Mouse (Mus musculus) ES-E14 (cell line): ENCODE measurements at regions not wholly inside any gene's neighbourhood (a gene's known extent, or its start where the extent isn't known, plus 50 kb on each side); places are given as distances from the start of the nearest gene placed in this dataset.

ENCODE experiments used
- DNase-seq: peaks from one replicate; pipeline ENCODE4 v3.0.0-alpha.2; 2013; ENCODE audit warnings: low read depth, low spot score
- H3K27ac ChIP-seq: 2 replicates; pipeline ENCODE4 v1.5.1; 2012; ENCODE audit warnings: low read depth, mild to moderate bottlenecking, low read length, moderate library complexity, mixed read lengths; ENCODE audit not compliant: poor library complexity, insufficient read depth, severe bottlenecking
- H3K36me3 ChIP-seq: 2 replicates; pipeline ENCODE4 v1.6.1; 2012; ENCODE audit warnings: mild to moderate bottlenecking, low read length, moderate library complexity, mixed read lengths; ENCODE audit not compliant: control insufficient read depth, poor library complexity, insufficient read depth, severe bottlenecking
- H3K4me1 ChIP-seq, 2 experiments: fragments of 150-350 bp in 1 of 2; sonication (generic) in 1 of 2; 2 replicates each; pipeline ENCODE4 v1.6.1; 2012; ENCODE audit warnings: low read length in 2 of 2, mild to moderate bottlenecking in 1 of 2, mixed read lengths in 1 of 2; ENCODE audit not compliant: control insufficient read depth in 2 of 2, insufficient read depth in 2 of 2, poor library complexity in 1 of 2
- H3K4me3 ChIP-seq, 2 experiments: fragments of 150-350 bp in 1 of 2; sonication (generic) in 1 of 2; 2 replicates each; pipeline ENCODE4 v1.5.1; 2012; ENCODE audit warnings: low read length in 2 of 2, low read depth in 1 of 2, mild to moderate bottlenecking in 1 of 2, mixed read lengths in 1 of 2; ENCODE audit not compliant: insufficient read depth in 1 of 2, poor library complexity in 1 of 2, severe bottlenecking in 1 of 2
- H3K9ac ChIP-seq: 2 replicates; pipeline ENCODE4 v1.6.1; 2012; ENCODE audit warnings: low read depth, mild to moderate bottlenecking, low read length, mixed read lengths; ENCODE audit not compliant: poor library complexity, insufficient read depth, severe bottlenecking
- H3K9me3 ChIP-seq: fragments of 150-350 bp; sonication (generic); 2 replicates; pipeline ENCODE4 v1.6.1; 2012; ENCODE audit warnings: low read depth, mild to moderate bottlenecking, low read length; ENCODE audit not compliant: control insufficient read depth, insufficient read depth
- CHD2 ChIP-seq: IDR thresholded peaks from 2 replicates; pipeline ENCODE4 v1.6.1; 2014; ENCODE audit warnings: mild to moderate bottlenecking, low read depth, low read length, inconsistent platforms
- HCFC1 ChIP-seq: IDR thresholded peaks from 2 replicates; pipeline ENCODE4 v1.6.1; 2012; ENCODE audit warnings: low read length, inconsistent platforms, borderline replicate concordance; ENCODE audit not compliant: insufficient read depth
- MAFK ChIP-seq: IDR thresholded peaks from 2 replicates; pipeline ENCODE4 v1.6.1; 2014; ENCODE audit warnings: mild to moderate bottlenecking, low read depth, low read length, inconsistent platforms; ENCODE audit not compliant: insufficient read depth
- ZC3H11A ChIP-seq: IDR thresholded peaks from 2 replicates; pipeline ENCODE4 v1.6.1; 2012; ENCODE audit warnings: low read depth, mild to moderate bottlenecking, inconsistent platforms, low read length, borderline replicate concordance
- ZNF384 ChIP-seq: IDR thresholded peaks from 2 replicates; pipeline ENCODE4 v1.6.1; 2012; ENCODE audit warnings: low read depth, low read length, inconsistent platforms
- in situ Hi-C, 2 experiments: fragments of 600-800 bp; cut with MboI; formaldehyde crosslinking; loops; one replicate each; pipeline ENCODE4 v1.15.1; 2025; ENCODE audit warnings: low sequenced_read_pairs in 2 of 2, inconsistent platforms in 1 of 2; ENCODE audit not compliant: unreplicated experiment in 2 of 2

DNA sequence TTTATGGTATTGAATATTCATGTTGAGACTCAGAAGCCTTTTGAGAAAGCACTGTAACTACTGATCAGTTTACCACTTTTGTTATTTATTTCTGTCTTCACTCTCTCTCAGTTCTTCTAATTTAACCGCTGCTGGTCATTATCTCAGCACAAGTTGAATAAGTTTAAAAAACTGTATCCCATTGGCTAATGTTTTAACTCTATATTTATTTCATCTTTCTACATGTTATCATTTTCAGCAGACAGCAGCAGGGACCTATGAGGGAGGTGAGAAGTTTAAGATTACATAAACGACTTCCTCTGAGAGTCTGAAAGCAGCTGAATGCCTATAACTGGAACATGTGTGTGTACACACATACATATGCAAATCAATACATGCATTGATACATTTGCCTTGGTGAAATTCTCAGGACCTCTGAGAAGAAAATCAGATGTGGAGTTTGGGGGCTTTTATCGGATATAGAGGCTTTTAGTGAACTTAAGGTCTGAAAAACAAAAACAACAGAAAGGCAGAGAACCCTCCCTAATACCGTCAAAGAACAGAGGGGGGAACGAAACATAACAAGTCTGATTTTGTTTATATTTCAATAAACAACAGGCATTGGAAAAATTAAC is 72.5 kb upstream of the Jade1 start:
- Histone ChIP-seq H3K27ac (no peak overlapping the region), H3K4me3 (no peak overlapping the region), H3K9me3 (no peaks in the 10 kb centered on the region), H3K9ac (no peak overlapping the region), H3K4me1 (peaks cover 0 to 3% of the 10 kb centered on the region in 2 experiments; a peak in 1 of 4 replicates), H3K36me3 (peaks cover 7% of the 10 kb centered on the region)
- TF ChIP-seq ZC3H11A, result no peak
- TF ChIP-seq ZNF384, result no peak
- no peak for TF ChIP-seq HCFC1
- no peak for TF ChIP-seq MAFK
- no peak for TF ChIP-seq CHD2
- DNase-seq, result no peak
- in situ Hi-C loops, result no loop called here

DNA sequence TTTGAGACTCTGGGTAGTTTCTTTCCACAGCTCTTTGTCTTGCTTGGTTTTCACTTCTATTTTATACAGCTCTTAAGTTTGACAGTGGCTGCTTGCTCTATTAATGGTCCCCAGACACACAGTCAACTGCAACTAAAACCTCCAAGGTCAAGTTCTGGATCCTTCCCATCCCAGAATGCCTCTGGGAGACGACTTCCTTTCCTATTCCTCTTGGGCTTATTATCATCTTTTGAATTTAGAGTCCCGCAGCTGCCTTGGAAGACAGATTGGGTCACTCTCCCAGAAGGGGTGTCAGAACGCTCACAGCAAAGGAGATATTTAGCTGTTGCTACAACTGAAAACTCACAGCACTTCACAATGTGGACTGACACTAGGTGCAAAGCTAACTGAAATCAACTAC is 75.3 kb upstream of the Jade1 start:
- no peak for TF ChIP-seq MAFK
- TF ChIP-seq ZNF384, result no peak
- Histone ChIP-seq H3K36me3 (peaks cover 6% of the 10 kb centered on the region; the same call in 1 of the 2 replicates), H3K27ac (no peak overlapping the region), H3K4me1 (peaks cover 0 to 3% of the 10 kb centered on the region in 2 experiments; a peak in 1 of 4 replicates), H3K9ac (no peak overlapping the region), H3K9me3 (no peaks in the 10 kb centered on the region), H3K4me3 (no peak overlapping the region)
- no peak for DNase-seq
- in situ Hi-C loops, result no loop called here

DNA sequence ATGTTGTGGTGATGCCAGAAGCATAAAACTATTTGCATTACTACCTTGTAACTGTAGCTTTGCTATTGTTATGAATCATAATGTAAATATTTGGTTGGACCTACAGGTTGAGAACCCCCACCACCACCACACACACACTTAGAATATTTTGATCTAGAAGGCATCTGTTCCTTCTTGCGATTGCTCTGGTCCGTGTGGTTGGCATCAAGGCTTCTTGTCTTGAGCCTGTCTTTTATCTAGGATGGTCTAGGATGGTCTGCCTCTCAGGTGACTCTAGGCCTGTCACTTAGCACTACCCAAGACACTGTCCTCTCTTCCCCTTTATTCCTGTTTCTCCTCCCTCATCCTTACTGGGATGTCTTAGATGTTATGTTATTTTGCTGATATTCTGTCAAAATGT is 76.6 kb upstream of the Jade1 start:
- Histone ChIP-seq H3K9me3 (no peaks in the 10 kb centered on the region), H3K4me1 (no peaks in the 10 kb centered on the region; a peak in 1 of 4 replicates), H3K36me3 (peaks cover 8% of the 10 kb centered on the region; the same call in 1 of the 2 replicates), H3K27ac (no peak overlapping the region), H3K9ac (no peak overlapping the region), H3K4me3 (no peak overlapping the region)
- TF ChIP-seq CHD2 (no peak), HCFC1 (no peak), ZNF384 (no peak), ZC3H11A (no peak), MAFK (no peak)
- no peak for DNase-seq
- in situ Hi-C loops, result no loop called here

GRCm38 (mm10) chr3:41476516-41476915 is 79.0 kb upstream of the Jade1 start:
- no peak for DNase-seq
- Histone ChIP-seq H3K4me3 (no peak overlapping the region), H3K9ac (no peak overlapping the region), H3K36me3 (peaks cover 8% of the 10 kb centered on the region; the same call in 1 of the 2 replicates), H3K27ac (no peak overlapping the region), H3K9me3 (no peaks in the 10 kb centered on the region), H3K4me1 (no peaks in the 10 kb centered on the region)
- in situ Hi-C loops, result no loop called here
- TF ChIP-seq HCFC1 (no peak), ZNF384 (no peak), MAFK (no peak), ZC3H11A (no peak), CHD2 (no peak)

GRCm38 (mm10) chr3:41472586-41472985 is 82.9 kb upstream of the Jade1 start:
- TF ChIP-seq ZC3H11A (no peak), ZNF384 (no peak), CHD2 (no peak), MAFK (no peak), HCFC1 (no peak)
- Histone ChIP-seq H3K36me3 (peaks cover 8% of the 10 kb centered on the region), H3K27ac (no peak overlapping the region), H3K4me3 (no peak overlapping the region), H3K4me1 (no peaks in the 10 kb centered on the region), H3K9me3 (no peaks in the 10 kb centered on the region), H3K9ac (no peak overlapping the region)
- in situ Hi-C loops, result no loop called here
- no peak for DNase-seq
